Mouse (Mus musculus) liver, embryonic 12.5 days (tissue): ENCODE measurements around the gene Tsfm. TPM values are rescaled to one million over a fixed set of nuclear protein-coding genes. Genes with fewer than 3 reads are reported as not detected.

Experiments used
- ATAC-seq: fragments of 200-750 bp; cut with Nextera tagmentation; 2 replicates; pipeline ENCODE4 v1.8.0; 2017; ENCODE audit warnings: moderate number of reproducible peaks, mild to moderate bottlenecking, moderate library complexity
- H3K27ac ChIP-seq: fragments of 300-500 bp; sonication (generic); 2 replicates; pipeline ENCODE4 v1.5.1; 2016; ENCODE audit warnings: mild to moderate bottlenecking
- H3K27me3 ChIP-seq: fragments of 300-500 bp; sonication (generic); replicated peaks from 2 replicates; pipeline ENCODE4 v1.6.1; 2016; ENCODE audit warnings: mild to moderate bottlenecking, moderate library complexity
- H3K36me3 ChIP-seq: fragments of 300-500 bp; sonication (generic); 2 replicates; pipeline ENCODE4 v1.6.1; 2016; ENCODE audit warnings: mild to moderate bottlenecking, moderate library complexity
- H3K4me1 ChIP-seq: fragments of 300-500 bp; sonication (generic); 2 replicates; pipeline ENCODE4 v1.6.1; 2016
- H3K4me2 ChIP-seq: fragments of 300-500 bp; sonication (generic); 2 replicates; pipeline ENCODE4 v1.6.1; 2016; ENCODE audit warnings: mild to moderate bottlenecking, moderate library complexity
- H3K4me3 ChIP-seq: fragments of 300-500 bp; sonication (generic); 2 replicates; pipeline ENCODE4 v1.5.1; 2016; ENCODE audit warnings: mild to moderate bottlenecking, moderate library complexity
- H3K9ac ChIP-seq: fragments of 300-500 bp; sonication (generic); 2 replicates; pipeline ENCODE4 v1.6.1; 2016; ENCODE audit warnings: mild to moderate bottlenecking, moderate library complexity
- H3K9me3 ChIP-seq: fragments of 300-500 bp; sonication (generic); replicated peaks from 2 replicates; pipeline ENCODE4 v1.6.1; 2016; ENCODE audit warnings: mild to moderate bottlenecking, moderate library complexity
- WGBS: fragments of 180-500 bp; shearing (Covaris S2); methylation state at CpG from one replicate; pipeline ENCODE4 v1.1.7; 2016; ENCODE audit not compliant: insufficient replicate concordance; 5-methylcytosine and 5-hydroxymethylcytosine counted together
- polyA plus RNA-seq: library from polyadenylated mRNA; unstranded; fragments of >200 nt; fragmentation: Nextera tagmentation; extraction: Ambion mirVana; gene quantifications from 2 replicates; pipeline ENCODE4 v1.2.1, GENCODE M21; 2016

Gene Tsfm
- polyA plus RNA-seq, 1 experiment from 2014 or later, result 75.5 TPM

- H3K36me3 ChIP-seq, result peaks cover 20% of the 10 kb centered on the region
- no peak overlapping the region for H3K27ac ChIP-seq
- H3K27me3 ChIP-seq, result peaks cover 67% of the 10 kb centered on the region
- peak overlapping the region; percentile 33 for H3K4me2 ChIP-seq
- ATAC-seq, result no peak
- H3K4me3 ChIP-seq, result no peak overlapping the region
- no peaks in the 10 kb centered on the region for H3K9me3 ChIP-seq
- WGBS, result 6% methylated on average over 35 of the region's 35 CpGs
- H3K4me1 ChIP-seq, result 0 out of 2 replicates have a peak, but pooled peaks cover 13% of the 10 kb centered on the region
- no peak overlapping the region for H3K9ac ChIP-seq
These were observed 18.2 kb upstream of the Tsfm start for GRCm38 (mm10) chr10:127048608-127049394.

GRCm38 (mm10) chr10:127047954-127048353 is 17.3 kb upstream of the Tsfm start, which contains the start of gene Cyp27b1:
Gene Cyp27b1 (plus strand): TSS chr10:127048250.
- whole genome bisulfite sequencing, result 18% methylated on average over 5 of the region's 5 CpGs
- no peak for ATAC-seq
- no peak within 1 kb of the TSS for H3K27ac ChIP-seq
- peaks cover 18% of the 10 kb centered on the region for H3K4me1 ChIP-seq
- H3K36me3 ChIP-seq, result peaks cover 26% of the 10 kb centered on the region
- no peak within 1 kb of the TSS for H3K9ac ChIP-seq
- H3K4me3 ChIP-seq, result no peak within 1 kb of the TSS
- peaks cover 59% of the 10 kb centered on the region for H3K27me3 ChIP-seq
- peak within 1 kb of the TSS; percentile 33 for H3K4me2 ChIP-seq
- H3K9me3 ChIP-seq, result no peaks in the 10 kb centered on the region

- H3K9ac ChIP-seq, result no peak overlapping the region
- peaks cover 28% of the 10 kb centered on the region for H3K4me1 ChIP-seq
- H3K4me3 ChIP-seq, result no peak overlapping the region
- ATAC-seq, result no peak
- H3K9me3 ChIP-seq, result no peaks in the 10 kb centered on the region
- H3K4me2 ChIP-seq, result peak overlapping the region; percentile 97
- peaks cover 26% of the 10 kb centered on the region for H3K36me3 ChIP-seq
- no peak overlapping the region for H3K27ac ChIP-seq
- 98% methylated on average over 6 of the region's 6 CpGs for WGBS
- H3K27me3 ChIP-seq, result peaks cover 45% of the 10 kb centered on the region
These were observed 12.5 kb upstream of the Tsfm start for GRCm38 (mm10) chr10:127043187-127043586.

GRCm38 (mm10) chr10:127042468-127043115 is 12.0 kb upstream of the Tsfm start:
- Histone ChIP-seq H3K9me3 (no peaks in the 10 kb centered on the region), H3K4me3 (peak overlapping the region; percentile 76), H3K4me2 (peak overlapping the region; percentile 97), H3K27ac (peak overlapping the region; percentile 46), H3K4me1 (peaks cover 28% of the 10 kb centered on the region), H3K36me3 (peaks cover 26% of the 10 kb centered on the region), H3K9ac (peak overlapping the region; percentile 74), H3K27me3 (peaks cover 45% of the 10 kb centered on the region)
- WGBS, result 11% methylated on average over 5 of the region's 5 CpGs
- ATAC-seq, result no peak

GRCm38 (mm10) chr10:127041774-127042338 is 11.2 kb upstream of the Tsfm start:
- Histone ChIP-seq H3K27me3 (peaks cover 47% of the 10 kb centered on the region), H3K4me1 (peaks cover 28% of the 10 kb centered on the region), H3K9ac (peak overlapping the region; percentile 74), H3K36me3 (peaks cover 26% of the 10 kb centered on the region), H3K4me3 (peak overlapping the region; percentile 76), H3K4me2 (peak overlapping the region; percentile 97), H3K27ac (peak overlapping the region; percentile 68), H3K9me3 (no peaks in the 10 kb centered on the region)
- 1% methylated on average over 44 of the region's 44 CpGs for WGBS
- peak; percentile 82 for ATAC-seq

GRCm38 (mm10) chr10:127041274-127041766 is 10.7 kb upstream of the Tsfm start, which contains the start of the genes Mettl1 and Eef1akmt3:
Gene Mettl1 (plus strand): TSS chr10:127041414.
Gene Eef1akmt3 (minus strand): TSS chr10:127041513.
- Histone ChIP-seq H3K4me3 (peak within 1 kb of the TSS; percentile 76), H3K4me1 (peaks cover 28% of the 10 kb centered on the region), H3K27me3 (peaks cover 53% of the 10 kb centered on the region), H3K36me3 (peaks cover 26% of the 10 kb centered on the region), H3K9ac (peak within 1 kb of the TSS; percentile 74), H3K9me3 (no peaks in the 10 kb centered on the region), H3K27ac (peak within 1 kb of the TSS; percentile 68), H3K4me2 (peak within 1 kb of the TSS; percentile 97)
- peak; percentile 41 for ATAC-seq
- under 1% methylated on average over 28 of the region's 28 CpGs for WGBS

- peak overlapping the region; percentile 74 for H3K9ac ChIP-seq
- peak overlapping the region; percentile 97 for H3K4me2 ChIP-seq
- peaks cover 28% of the 10 kb centered on the region for H3K4me1 ChIP-seq
- H3K27ac ChIP-seq, result no peak overlapping the region
- peaks cover 23% of the 10 kb centered on the region for H3K36me3 ChIP-seq
- peak overlapping the region; percentile 76 for H3K4me3 ChIP-seq
- 3% methylated on average over 20 of the region's 20 CpGs for WGBS
- peaks cover 59% of the 10 kb centered on the region for H3K27me3 ChIP-seq
- ATAC-seq, result no peak
- no peaks in the 10 kb centered on the region for H3K9me3 ChIP-seq
These were observed 10.1 kb upstream of the Tsfm start for GRCm38 (mm10) chr10:127040569-127041214.

GRCm38 (mm10) chr10:127037641-127038040 is 7.0 kb upstream of the Tsfm start:
- Histone ChIP-seq H3K27ac (no peak overlapping the region), H3K36me3 (no peaks in the 10 kb centered on the region), H3K9ac (no peak overlapping the region), H3K27me3 (peaks cover 60% of the 10 kb centered on the region), H3K4me2 (no peak overlapping the region), H3K4me3 (no peak overlapping the region), H3K9me3 (no peaks in the 10 kb centered on the region), H3K4me1 (peaks cover 21% of the 10 kb centered on the region)
- no peak for ATAC-seq
- WGBS, result 70% methylated on average over 12 of the region's 12 CpGs

- Histone ChIP-seq H3K4me2 (no peak overlapping the region), H3K27me3 (peaks cover 57% of the 10 kb centered on the region), H3K9ac (no peak overlapping the region), H3K4me3 (no peak overlapping the region), H3K4me1 (peaks cover 7% of the 10 kb centered on the region), H3K27ac (no peak overlapping the region), H3K36me3 (no peaks in the 10 kb centered on the region), H3K9me3 (no peaks in the 10 kb centered on the region)
- 70% methylated on average over 12 of the region's 12 CpGs for WGBS
- no peak for ATAC-seq
These were observed 5.6 kb upstream of the Tsfm start for GRCm38 (mm10) chr10:127036273-127036672.

GRCm38 (mm10) chr10:127033301-127033741 is 2.7 kb upstream of the Tsfm start:
- Histone ChIP-seq H3K27ac (no peak overlapping the region), H3K9me3 (no peaks in the 10 kb centered on the region), H3K9ac (no peak overlapping the region), H3K4me2 (no peak overlapping the region), H3K4me3 (no peak overlapping the region), H3K4me1 (peaks cover 14% of the 10 kb centered on the region), H3K36me3 (peaks cover 12% of the 10 kb centered on the region), H3K27me3 (peaks cover 27% of the 10 kb centered on the region)
- 67% methylated on average over 8 of the region's 8 CpGs for WGBS
- no peak for ATAC-seq

GRCm38 (mm10) chr10:127018422-127018821 is 12.2 kb downstream of the Tsfm start:
- Histone ChIP-seq H3K4me2 (no peak overlapping the region), H3K9me3 (no peaks in the 10 kb centered on the region), H3K36me3 (peaks cover 17% of the 10 kb centered on the region), H3K4me1 (no peaks in the 10 kb centered on the region), H3K27ac (no peak overlapping the region), H3K9ac (no peak overlapping the region), H3K4me3 (no peak overlapping the region), H3K27me3 (peaks cover 9% of the 10 kb centered on the region)
- no peak for ATAC-seq
- WGBS, result 80% methylated on average over 16 of the region's 16 CpGs
